Comparison of ENCODE assay signal across 1 mouse cellular context in the genomic region with DNA sequence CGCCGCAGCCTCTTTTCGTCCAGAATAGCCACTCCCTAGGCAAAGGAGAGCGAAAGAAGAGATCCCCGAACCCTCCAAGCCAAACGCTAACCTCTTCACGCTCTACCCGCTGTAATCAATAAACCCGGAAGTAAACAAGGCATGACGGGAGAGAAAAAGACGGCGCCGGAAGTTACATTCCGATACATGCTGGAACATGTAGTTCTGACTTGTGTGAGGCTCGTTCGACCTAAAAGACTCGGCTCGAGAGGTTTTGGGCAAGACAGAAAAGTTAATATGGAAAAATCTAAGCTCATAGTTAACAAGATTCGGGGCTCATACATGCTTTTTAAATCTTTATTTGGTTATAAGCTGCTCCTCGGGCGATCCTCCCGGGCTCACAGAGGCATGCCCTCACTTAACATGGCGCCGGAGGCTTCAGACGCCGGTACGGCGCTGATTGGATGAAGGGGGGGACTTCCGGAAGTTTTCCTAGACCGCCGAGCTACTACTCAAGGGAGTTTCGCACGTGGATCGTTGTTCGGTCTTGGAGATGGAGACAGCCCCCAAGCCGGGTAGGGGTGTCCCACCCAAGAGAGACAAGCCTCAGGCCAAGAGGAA.
TF ChIP-seq lines count a peak whose summit lies in the region.

Gene Pfdn6 (minus strand): TSS at position 138 of the 600 bp plus-strand sequence.
Gene Wdr46 (plus strand): TSS at position 455 of the 600 bp plus-strand sequence.

TF ChIP-seq in MEL, 35 proteins besides CTCF, POLR2A, EP300 and RAD21 (continued from another document):
- TF ChIP-seq GATA1 (IDR thresholded peaks at IDR 0.05; ENCODE audit: low read depth, low read length) (0 out of 2 replicates have a peak, but pooled peaks have one; percentile 29), MEF2A (IDR thresholded peaks at IDR 0.05; ENCODE audit: extremely low read depth, insufficient replicate concordance, low read depth, low read length, poor library complexity, severe bottlenecking) (no peak), CHD2 (IDR thresholded peaks at IDR 0.05; ENCODE audit: low read length) (peak; percentile 69), ETS1 (IDR thresholded peaks at IDR 0.05; ENCODE audit: low read depth, low read length) (no peak), RCOR1 (IDR thresholded peaks at IDR 0.05; ENCODE audit: low read depth, low read length) (no peak), SIN3A (IDR thresholded peaks at IDR 0.05; ENCODE audit: low read length) (peak; percentile 99), GABPA (IDR thresholded peaks at IDR 0.05; ENCODE audit: low read depth, low read length) (no peak), NELFE (IDR thresholded peaks at IDR 0.05; ENCODE audit: low read depth, low read length) (peak; percentile 53)
